Mouse (Mus musculus): ENCODE measurements at regions not wholly inside any gene's neighbourhood (a gene's known extent, or its start where the extent isn't known, plus 50 kb on each side); places are given as distances from the start of the nearest gene placed in this dataset.

DNA sequence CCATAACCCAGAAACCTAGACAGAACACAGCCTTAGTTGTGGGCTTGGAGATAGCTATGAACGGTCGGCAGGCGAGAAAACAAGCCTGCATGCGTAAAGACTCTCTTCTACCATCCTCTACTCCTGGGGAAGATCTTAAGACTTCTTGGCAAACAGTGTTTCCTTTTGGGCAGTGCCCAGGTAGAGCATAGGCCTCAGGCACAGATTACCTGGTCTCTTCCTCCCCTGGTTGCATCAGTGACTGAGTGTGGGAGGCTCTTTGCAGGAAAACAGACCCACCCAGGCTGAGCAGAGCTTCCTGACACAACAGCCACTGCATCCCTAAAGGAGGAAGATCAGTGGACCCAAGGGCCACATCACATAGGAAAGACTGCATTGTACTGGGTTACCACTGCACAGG is 85.8 kb upstream of the Zmiz1 start:
- TF ChIP-seq CTCF (IDR thresholded peaks at IDR 0.05; ENCODE audit: low read depth) (no peak), EP300 (IDR thresholded peaks at IDR 0.05; ENCODE audit: low read depth) (no peak)
